Mouse (Mus musculus) CD8-positive naive resting alpha-beta T cell, adult 2 months (primary cell): ENCODE results near the gene Mecom.

ENCODE experiments used
- DNase-seq, 2 experiments: peaks; one replicate each; pipeline ENCODE4 v3.0.0; 2022; ENCODE audit warnings: low read depth in 2 of 2, low spot score in 2 of 2

The Mecom gene

GRCm38 (mm10) chr3:30514051-30514754, 33.6 kb downstream of the Mecom start:
- DNase-seq, result no peak

- DNase-seq, result no peak
These were observed 34.4 kb downstream of the Mecom start for GRCm38 (mm10) chr3:30513314-30513997.

GRCm38 (mm10) chr3:30512459-30513030, 35.3 kb downstream of the Mecom start:
- DNase-seq, result no peak

GRCm38 (mm10) chr3:30511796-30512195, 36.0 kb downstream of the Mecom start:
- no peak for DNase-seq

GRCm38 (mm10) chr3:30511062-30511640, 36.7 kb downstream of the Mecom start:
- DNase-seq, result no peak

GRCm38 (mm10) chr3:30510646-30511045, 37.2 kb downstream of the Mecom start:
- DNase-seq, result no peak

GRCm38 (mm10) chr3:30510105-30510504, 37.7 kb downstream of the Mecom start:
- no peak for DNase-seq

GRCm38 (mm10) chr3:30508930-30509910, 38.6 kb downstream of the Mecom start:
- DNase-seq, result no peak

- no peak for DNase-seq
These were observed 39.4 kb downstream of the Mecom start for GRCm38 (mm10) chr3:30508296-30508929.

- DNase-seq, result no peak
These were observed 40.1 kb downstream of the Mecom start for GRCm38 (mm10) chr3:30507576-30508295.

- no peak for DNase-seq
These were observed 40.7 kb downstream of the Mecom start for GRCm38 (mm10) chr3:30507028-30507575.

- DNase-seq, result no peak
These were observed 41.3 kb downstream of the Mecom start for GRCm38 (mm10) chr3:30506329-30507027.

- no peak for DNase-seq
These were observed 42.0 kb downstream of the Mecom start for GRCm38 (mm10) chr3:30505741-30506251.

- DNase-seq, result no peak
These were observed 43.2 kb downstream of the Mecom start for GRCm38 (mm10) chr3:30504561-30504960.

GRCm38 (mm10) chr3:30503821-30504220, 44.0 kb downstream of the Mecom start:
- no peak for DNase-seq

- no peak for DNase-seq
These were observed 49.5 kb downstream of the Mecom start for GRCm38 (mm10) chr3:30498202-30498828.

GRCm38 (mm10) chr3:30494371-30494770, 53.4 kb downstream of the Mecom start:
- no peak for DNase-seq

GRCm38 (mm10) chr3:30488808-30489207, 59.0 kb downstream of the Mecom start:
- DNase-seq, result no peak
